Mouse (Mus musculus): ENCODE measurements around the gene Pik3r6. TPM values are rescaled to one million over a fixed set of nuclear protein-coding genes. Genes with fewer than 3 reads are reported as not detected.

The Pik3r6 gene
- polyA plus RNA-seq, 1 experiment from 2014 or later, result 0.79 TPM

DNA sequence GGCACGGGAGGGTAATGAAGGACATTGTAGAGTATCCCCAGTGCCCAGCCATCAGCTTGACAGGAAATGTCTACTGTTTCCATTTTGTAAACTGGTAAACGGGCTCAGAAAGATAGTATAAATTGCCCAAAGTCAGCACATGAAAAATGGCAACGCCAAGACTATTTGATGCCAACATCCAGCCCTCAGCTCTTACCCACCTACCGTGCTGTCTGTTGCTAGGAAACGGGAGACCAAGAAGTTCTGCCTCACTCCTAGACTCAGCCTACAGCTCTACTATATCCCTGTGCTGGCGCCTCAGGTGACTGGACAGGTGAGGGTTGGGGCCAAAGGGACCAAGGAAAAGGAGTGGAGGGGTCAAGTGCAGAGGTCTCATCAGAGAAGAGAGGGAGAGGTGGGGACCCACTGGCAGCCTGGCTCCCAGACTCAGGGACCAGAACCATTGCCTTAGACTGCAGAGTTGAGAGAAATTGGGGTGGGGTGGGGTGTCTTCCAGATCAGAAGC lies 31.2 kb downstream of the Pik3r6 start:
- Histone ChIP-seq H3K27me3 (ENCODE audit: control insufficient read depth, insufficient read depth, low read length) (no peaks in the 10 kb centered on the region), H3K27ac (ENCODE audit: low read depth, low read length) (no peak overlapping the region), H3K36me3 (ENCODE audit: control insufficient read depth, insufficient read depth, low read length) (no peaks in the 10 kb centered on the region), H3K9me3 (ENCODE audit: control insufficient read depth, low read length) (no peaks in the 10 kb centered on the region), H3K4me1 (ENCODE audit: control insufficient read depth, insufficient read depth, low read length) (no peaks in the 10 kb centered on the region), H3K4me2 (ENCODE audit: low read depth, low read length) (no peak overlapping the region), H3K9ac (replicated peaks; ENCODE audit: low read depth, low read length) (no peak overlapping the region), H3K4me3 (ENCODE audit: low read depth, low read length) (no peak overlapping the region)
- WGBS, result 86% methylated on average over 6 of the region's 6 CpGs
- ATAC-seq (ENCODE audit: low read depth), result no peak

DNA sequence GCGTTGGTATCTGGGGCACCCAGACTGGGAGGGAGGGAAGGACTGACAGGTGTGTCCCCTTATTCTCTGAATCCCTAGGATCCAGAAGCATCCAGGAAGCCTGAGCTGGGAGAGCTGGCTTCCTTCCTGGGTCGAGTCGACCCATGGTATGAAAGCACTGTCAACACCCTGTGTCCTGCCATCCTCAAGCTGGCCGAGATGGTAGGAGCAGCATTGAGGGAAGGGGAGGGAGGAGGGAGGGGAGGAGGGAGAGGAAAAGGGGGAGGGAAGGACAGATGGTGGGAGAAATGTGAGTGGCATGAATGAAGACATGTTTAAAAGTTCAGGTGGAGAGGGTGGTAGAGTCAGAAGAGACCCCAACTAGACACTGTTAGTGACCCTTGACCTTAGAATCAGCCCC lies 33.2 kb downstream of the Pik3r6 start:
- Histone ChIP-seq H3K9me3 (ENCODE audit: control insufficient read depth, low read length) (no peaks in the 10 kb centered on the region), H3K27ac (ENCODE audit: low read depth, low read length) (no peak overlapping the region)
- 73% methylated on average over 4 of the region's 4 CpGs for WGBS

DNA sequence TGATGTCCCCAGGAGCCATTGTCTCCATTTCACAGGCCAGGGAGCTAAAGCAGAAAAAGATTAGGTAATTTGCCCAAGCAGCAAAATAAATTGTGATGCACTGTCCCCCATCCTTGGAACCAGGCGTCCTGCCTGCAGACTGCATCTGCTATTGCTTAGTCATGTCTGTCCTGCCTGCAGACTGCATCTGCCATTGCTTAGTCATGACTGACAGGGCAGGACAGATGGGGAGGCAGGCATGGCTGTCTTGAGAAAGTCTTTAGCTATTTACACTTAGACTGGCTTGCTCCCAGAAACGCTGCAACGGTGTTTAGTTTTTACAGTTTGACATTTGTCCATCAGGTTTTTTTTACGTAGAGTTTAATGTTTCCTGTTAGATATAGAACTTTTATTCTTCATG lies 33.6 kb downstream of the Pik3r6 start:
- Histone ChIP-seq H3K9me3 (ENCODE audit: control insufficient read depth, low read length) (no peaks in the 10 kb centered on the region), H3K27me3 (ENCODE audit: control insufficient read depth, insufficient read depth, low read length) (no peaks in the 10 kb centered on the region), H3K27ac (ENCODE audit: low read depth, low read length) (no peak overlapping the region), H3K4me2 (ENCODE audit: low read depth, low read length) (no peak overlapping the region), H3K36me3 (ENCODE audit: control insufficient read depth, insufficient read depth, low read length) (no peaks in the 10 kb centered on the region), H3K4me3 (ENCODE audit: low read depth, low read length) (no peak overlapping the region), H3K4me1 (ENCODE audit: control insufficient read depth, insufficient read depth, low read length) (no peaks in the 10 kb centered on the region), H3K9ac (replicated peaks; ENCODE audit: low read depth, low read length) (no peak overlapping the region)
- WGBS, result 46% methylated on average over 4 of the region's 4 CpGs
- no peak for ATAC-seq (ENCODE audit: low read depth)

More for the DNA sequence above, 33.2 kb downstream of the Pik3r6 start:
- Histone ChIP-seq H3K36me3 (ENCODE audit: control insufficient read depth, insufficient read depth, low read length) (no peaks in the 10 kb centered on the region), H3K4me1 (ENCODE audit: control insufficient read depth, insufficient read depth, low read length) (no peaks in the 10 kb centered on the region), H3K27me3 (ENCODE audit: control insufficient read depth, insufficient read depth, low read length) (no peaks in the 10 kb centered on the region), H3K4me3 (ENCODE audit: low read depth, low read length) (no peak overlapping the region), H3K9ac (replicated peaks; ENCODE audit: low read depth, low read length) (no peak overlapping the region), H3K4me2 (ENCODE audit: low read depth, low read length) (no peak overlapping the region)
- ATAC-seq (ENCODE audit: low read depth), result no peak

- H3K27ac ChIP-seq (ENCODE audit: low read depth, low read length), result no peak overlapping the region
- no peaks in the 10 kb centered on the region for H3K27me3 ChIP-seq (ENCODE audit: control insufficient read depth, insufficient read depth, low read length)
- H3K9me3 ChIP-seq (ENCODE audit: control insufficient read depth, low read length), result no peaks in the 10 kb centered on the region
- ATAC-seq (ENCODE audit: low read depth), result no peak
- no peak overlapping the region for H3K4me2 ChIP-seq (ENCODE audit: low read depth, low read length)
- WGBS, result 66% methylated on average over 5 of the region's 5 CpGs
- no peak overlapping the region for H3K4me3 ChIP-seq (ENCODE audit: low read depth, low read length)
- no peaks in the 10 kb centered on the region for H3K36me3 ChIP-seq (ENCODE audit: control insufficient read depth, insufficient read depth, low read length)
- H3K4me1 ChIP-seq (ENCODE audit: control insufficient read depth, insufficient read depth, low read length), result no peaks in the 10 kb centered on the region
- no peak overlapping the region for H3K9ac ChIP-seq (replicated peaks; ENCODE audit: low read depth, low read length)
Observed at GRCm38 (mm10) chr11:68539621-68540020, 36.8 kb downstream of the Pik3r6 start.

- Histone ChIP-seq H3K4me1 (ENCODE audit: control insufficient read depth, insufficient read depth, low read length) (no peaks in the 10 kb centered on the region), H3K36me3 (ENCODE audit: control insufficient read depth, insufficient read depth, low read length) (no peaks in the 10 kb centered on the region), H3K4me2 (ENCODE audit: low read depth, low read length) (no peak overlapping the region), H3K27ac (ENCODE audit: low read depth, low read length) (no peak overlapping the region), H3K9me3 (ENCODE audit: control insufficient read depth, low read length) (no peaks in the 10 kb centered on the region), H3K4me3 (ENCODE audit: low read depth, low read length) (no peak overlapping the region), H3K27me3 (ENCODE audit: control insufficient read depth, insufficient read depth, low read length) (no peaks in the 10 kb centered on the region), H3K9ac (replicated peaks; ENCODE audit: low read depth, low read length) (no peak overlapping the region)
- ATAC-seq (ENCODE audit: low read depth), result no peak
- WGBS, result 12% methylated on average over 8 of the region's 8 CpGs
Observed at GRCm38 (mm10) chr11:68544554-68544953, 41.7 kb downstream of the Pik3r6 start.

- 60% methylated on average over 7 of the region's 7 CpGs for WGBS
Observed at GRCm38 (mm10) chr11:68545172-68545571, 42.4 kb downstream of the Pik3r6 start.

GRCm38 (mm10) chr11:68545682-68546222 lies 42.9 kb downstream of the Pik3r6 start:
- ATAC-seq (ENCODE audit: low read depth), result no peak
- WGBS, result 87% methylated on average over 8 of the region's 8 CpGs

More at GRCm38 (mm10) chr11:68545172-68545571, 42.4 kb downstream of the Pik3r6 start:
- H3K9ac ChIP-seq (replicated peaks; ENCODE audit: low read depth, low read length), result no peak overlapping the region
- no peaks in the 10 kb centered on the region for H3K36me3 ChIP-seq (ENCODE audit: control insufficient read depth, insufficient read depth, low read length)
- H3K4me3 ChIP-seq (ENCODE audit: low read depth, low read length), result no peak overlapping the region
- no peak overlapping the region for H3K4me2 ChIP-seq (ENCODE audit: low read depth, low read length)
- H3K27ac ChIP-seq (ENCODE audit: low read depth, low read length), result no peak overlapping the region
- H3K4me1 ChIP-seq (ENCODE audit: control insufficient read depth, insufficient read depth, low read length), result no peaks in the 10 kb centered on the region
- H3K9me3 ChIP-seq (ENCODE audit: control insufficient read depth, low read length), result no peaks in the 10 kb centered on the region
- no peak for ATAC-seq (ENCODE audit: low read depth)
- no peaks in the 10 kb centered on the region for H3K27me3 ChIP-seq (ENCODE audit: control insufficient read depth, insufficient read depth, low read length)

GRCm38 (mm10) chr11:68547484-68547883 lies 44.7 kb downstream of the Pik3r6 start:
- H3K4me1 ChIP-seq (ENCODE audit: control insufficient read depth, insufficient read depth, low read length), result no peaks in the 10 kb centered on the region
- no peak overlapping the region for H3K9ac ChIP-seq (replicated peaks; ENCODE audit: low read depth, low read length)
- no peak for ATAC-seq (ENCODE audit: low read depth)
- H3K4me3 ChIP-seq (ENCODE audit: low read depth, low read length), result no peak overlapping the region
- no peak overlapping the region for H3K4me2 ChIP-seq (ENCODE audit: low read depth, low read length)
- H3K9me3 ChIP-seq (ENCODE audit: control insufficient read depth, low read length), result no peaks in the 10 kb centered on the region
- 58% methylated on average over 2 of the region's 2 CpGs for WGBS
- H3K27ac ChIP-seq (ENCODE audit: low read depth, low read length), result no peak overlapping the region
- H3K27me3 ChIP-seq (ENCODE audit: control insufficient read depth, insufficient read depth, low read length), result no peaks in the 10 kb centered on the region
- no peaks in the 10 kb centered on the region for H3K36me3 ChIP-seq (ENCODE audit: control insufficient read depth, insufficient read depth, low read length)

More at GRCm38 (mm10) chr11:68545682-68546222, 42.9 kb downstream of the Pik3r6 start:
- H3K27ac ChIP-seq (ENCODE audit: low read depth, low read length), result no peak overlapping the region
- no peaks in the 10 kb centered on the region for H3K27me3 ChIP-seq (ENCODE audit: control insufficient read depth, insufficient read depth, low read length)
- H3K4me1 ChIP-seq (ENCODE audit: control insufficient read depth, insufficient read depth, low read length), result no peaks in the 10 kb centered on the region
- H3K4me3 ChIP-seq (ENCODE audit: low read depth, low read length), result no peak overlapping the region
- H3K9me3 ChIP-seq (ENCODE audit: control insufficient read depth, low read length), result no peaks in the 10 kb centered on the region
- no peak overlapping the region for H3K9ac ChIP-seq (replicated peaks; ENCODE audit: low read depth, low read length)
- H3K4me2 ChIP-seq (ENCODE audit: low read depth, low read length), result no peak overlapping the region
- H3K36me3 ChIP-seq (ENCODE audit: control insufficient read depth, insufficient read depth, low read length), result no peaks in the 10 kb centered on the region

DNA sequence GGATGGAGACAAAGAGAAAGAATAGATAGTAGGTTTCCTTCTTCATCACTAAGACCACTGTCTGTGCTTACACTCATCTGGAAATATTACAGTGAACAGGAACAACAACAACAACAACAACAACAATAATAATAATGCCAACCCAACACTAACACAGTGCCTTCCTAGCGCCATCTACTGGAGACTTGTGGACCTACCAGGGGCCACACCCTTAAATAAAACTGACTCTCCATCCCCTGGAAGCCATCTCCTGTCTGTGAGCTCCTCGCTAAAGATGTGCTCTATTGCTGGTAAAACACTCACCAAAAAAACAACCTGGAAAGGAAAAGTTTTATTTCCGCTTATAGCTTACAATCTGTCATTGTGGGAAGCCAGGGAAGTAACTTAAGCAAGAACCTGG lies 46.8 kb downstream of the Pik3r6 start:
- Histone ChIP-seq H3K4me3 (ENCODE audit: low read depth, low read length) (no peak overlapping the region), H3K9me3 (ENCODE audit: control insufficient read depth, low read length) (no peaks in the 10 kb centered on the region), H3K27me3 (ENCODE audit: control insufficient read depth, insufficient read depth, low read length) (no peaks in the 10 kb centered on the region), H3K4me2 (ENCODE audit: low read depth, low read length) (no peak overlapping the region), H3K36me3 (ENCODE audit: control insufficient read depth, insufficient read depth, low read length) (no peaks in the 10 kb centered on the region), H3K4me1 (ENCODE audit: control insufficient read depth, insufficient read depth, low read length) (no peaks in the 10 kb centered on the region), H3K9ac (replicated peaks; ENCODE audit: low read depth, low read length) (no peak overlapping the region), H3K27ac (ENCODE audit: low read depth, low read length) (no peak overlapping the region)
- WGBS, result 57% methylated on average over 3 of the region's 3 CpGs
- ATAC-seq (ENCODE audit: low read depth), result no peak
